Mouse (Mus musculus): Measurements from ENCODE around the gene Ccdc83.

DNA sequence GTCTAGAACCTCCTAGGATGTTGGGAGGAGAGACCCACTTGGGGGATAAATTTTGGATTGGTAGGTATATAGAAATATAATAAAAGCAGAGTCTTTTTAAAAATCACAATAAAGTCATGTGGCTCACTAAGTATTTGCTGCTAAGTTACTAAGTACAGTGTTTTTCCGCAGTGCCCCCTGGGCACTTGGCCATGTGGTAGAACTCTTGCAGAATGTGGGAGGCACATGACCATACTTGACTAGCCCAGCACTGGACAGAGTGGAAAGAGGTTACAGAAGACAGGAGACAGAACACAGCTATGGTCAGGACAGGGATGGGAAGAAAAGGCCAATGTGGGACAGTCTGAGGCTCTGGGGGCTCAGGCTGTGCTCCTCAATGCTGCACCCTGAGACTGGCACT is 41.4 kb upstream of the Ccdc83 start:
- TF ChIP-seq CTCF (IDR thresholded peaks at IDR 0.05): no peak
- no peak for TF ChIP-seq EP300 (IDR thresholded peaks at IDR 0.05)
